Mouse (Mus musculus) heart, adult 2 months (tissue): ENCODE data around the gene Trim46. TPM values are rescaled to one million over a fixed set of nuclear protein-coding genes. Genes with fewer than 3 reads are reported as not detected.

ENCODE experiments used
- DNase-seq, 2 experiments: peaks; one replicate each; pipeline ENCODE4 v3.0.0; 2021
- H3K27ac ChIP-seq: fragments of 200-600 bp; 2 replicates; pipeline ENCODE4 v1.8.1; 2022
- H3K27me3 ChIP-seq: fragments of 200-500 bp; 2 replicates; pipeline ENCODE4 v1.6.1; 2012; ENCODE audit warnings: mild to moderate bottlenecking, low read length, inconsistent platforms, mixed read lengths; ENCODE audit not compliant: control insufficient read depth, insufficient read depth
- H3K36me3 ChIP-seq: fragments of 200-500 bp; 2 replicates; pipeline ENCODE4 v1.6.1; 2012; ENCODE audit warnings: low read length, inconsistent platforms; ENCODE audit not compliant: control insufficient read depth, insufficient read depth
- H3K4me1 ChIP-seq: fragments of 200-500 bp; 2 replicates; pipeline ENCODE4 v1.6.1; 2011; ENCODE audit warnings: low read length; ENCODE audit not compliant: control insufficient read depth, insufficient read depth
- H3K4me3 ChIP-seq: fragments of 200-600 bp; 2 replicates; pipeline ENCODE4 v1.8.1; 2022
- H3K79me2 ChIP-seq: fragments of 200-500 bp; replicated peaks from 2 replicates; pipeline ENCODE4 v1.6.1; 2012; ENCODE audit warnings: mild to moderate bottlenecking, inconsistent platforms, low read length, moderate library complexity, mixed read lengths; ENCODE audit not compliant: control insufficient read depth, insufficient read depth
- H3K9ac ChIP-seq: fragments of 200-500 bp; 2 replicates; pipeline ENCODE4 v1.6.1; 2012; ENCODE audit warnings: low read depth, mild to moderate bottlenecking, control low read depth, inconsistent platforms, low read length, mixed read lengths
- CTCF ChIP-seq: fragments of 200-600 bp; IDR thresholded peaks from 2 replicates; pipeline ENCODE4 v1.8.1; 2022; ENCODE audit warnings: antibody characterized with exemption, mild to moderate bottlenecking, moderate library complexity
- EP300 ChIP-seq: fragments of 200-500 bp; IDR thresholded peaks from 2 replicates; pipeline ENCODE4 v1.6.1; 2011; ENCODE audit warnings: low read depth, low read length, control low read depth; ENCODE audit not compliant: insufficient read depth
- POLR2A ChIP-seq: fragments of 200-500 bp; IDR thresholded peaks from 2 replicates; pipeline ENCODE4 v1.6.1; 2011; ENCODE audit warnings: mild to moderate bottlenecking, low read depth, low read length, control low read depth; ENCODE audit not compliant: insufficient read depth
- WGBS: fragments of 180-500 bp; shearing (Covaris S2); methylation state at CpG from one replicate; pipeline ENCODE4 v1.1.7; 2018; 5-methylcytosine and 5-hydroxymethylcytosine counted together
- intact Hi-C: fragments of 180-260 bp; cut with DNase I; formaldehyde crosslinking; loops from one replicate; pipeline ENCODE4 v1.15.1; 2025
- microRNA-seq, 2 experiments: library from miRNA; unstranded; fragments of <30 nt; microRNA quantifications; one replicate each; pipeline ENCODE4 v1.2.0; 2021
- polyA plus RNA-seq: library from polyadenylated mRNA; depleted of rRNA; stranded (reverse); fragments of >200 nt; gene quantifications from 2 replicates; pipeline ENCODE4 v1.2.3, GENCODE M21; 2012; rRNA removed
- total RNA-seq, 2 experiments: library from RNA; stranded (reverse); gene quantifications; 2 replicates each; pipeline ENCODE4 v1.2.3; 2021

The Trim46 gene
- total and polyA plus RNA-seq, 3 experiments: 0.39 to 1.9 (median 0.96) TPM

GRCm38 (mm10) chr3:89188478-89188875 is 57.6 kb downstream of the Trim46 start:
- DNase-seq: no peak
- no peak overlapping the region for H3K9ac ChIP-seq
- intact Hi-C loops: no loop called here
- no peak overlapping the region for H3K4me3 ChIP-seq
- no peaks in the 10 kb centered on the region for H3K4me1 ChIP-seq
- WGBS: 80% methylated on average over 12 of the region's 12 CpGs
- no peaks in the 10 kb centered on the region for H3K27me3 ChIP-seq
- H3K36me3 ChIP-seq: no peaks in the 10 kb centered on the region
- TF ChIP-seq EP300 (no peak), POLR2A (no peak), CTCF (no peak)
- H3K79me2 ChIP-seq: no peaks in the 10 kb centered on the region
- no peak overlapping the region for H3K27ac ChIP-seq

DNA sequence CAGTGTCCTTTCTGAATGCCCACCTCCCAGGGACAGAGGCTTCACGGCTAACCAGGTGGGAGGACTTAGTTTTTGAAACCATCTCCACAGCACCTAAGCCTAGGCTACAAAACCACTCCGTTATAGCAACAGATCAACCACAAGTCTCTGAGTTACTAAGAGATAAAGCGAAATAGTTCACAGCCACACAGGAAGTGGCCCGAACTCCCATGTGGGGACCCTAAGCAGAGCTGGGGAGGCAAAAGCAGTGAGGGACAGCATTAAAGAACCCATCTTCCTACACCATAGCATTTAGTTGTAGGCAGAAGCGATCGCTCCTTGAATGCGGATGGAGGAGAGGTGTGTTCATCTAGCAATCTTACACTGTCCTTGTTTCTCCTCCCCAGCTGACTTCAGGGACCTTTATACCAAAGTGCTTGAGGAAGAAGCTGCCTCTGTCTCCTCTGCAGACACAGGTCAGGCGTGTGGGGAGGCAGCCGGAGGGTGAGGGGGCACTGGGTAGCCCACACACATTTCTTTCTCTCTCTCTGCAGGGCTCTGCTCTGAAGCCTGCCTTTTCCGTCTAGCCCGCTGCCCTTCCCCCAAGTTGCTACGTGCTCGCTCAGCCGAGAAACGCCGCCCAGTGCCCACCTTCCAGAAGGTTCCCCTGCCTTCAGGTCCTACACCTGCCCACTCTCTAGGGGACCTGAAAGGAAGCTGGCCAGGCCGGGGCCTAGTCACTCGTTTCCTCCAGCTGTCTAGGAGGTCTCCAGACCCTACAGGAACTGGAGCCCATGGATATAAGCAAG is 58.2 kb downstream of the Trim46 start:
- H3K9ac ChIP-seq: no peak overlapping the region
- no peaks in the 10 kb centered on the region for H3K79me2 ChIP-seq
- no peaks in the 10 kb centered on the region for H3K36me3 ChIP-seq
- intact Hi-C loops: no loop called here
- TF ChIP-seq CTCF (no peak), POLR2A (no peak), EP300 (no peak)
- H3K27ac ChIP-seq: no peak overlapping the region
- H3K27me3 ChIP-seq: no peaks in the 10 kb centered on the region
- 84% methylated on average over 18 of the region's 18 CpGs for WGBS
- DNase-seq: no peak
- H3K4me1 ChIP-seq: no peaks in the 10 kb centered on the region
- no peak overlapping the region for H3K4me3 ChIP-seq

GRCm38 (mm10) chr3:89187197-89187596 is 58.9 kb downstream of the Trim46 start:
- Histone ChIP-seq H3K79me2 (no peaks in the 10 kb centered on the region), H3K36me3 (no peaks in the 10 kb centered on the region), H3K4me1 (no peaks in the 10 kb centered on the region), H3K4me3 (no peak overlapping the region), H3K27ac (no peak overlapping the region), H3K9ac (no peak overlapping the region), H3K27me3 (no peaks in the 10 kb centered on the region)
- TF ChIP-seq EP300 (no peak), POLR2A (no peak), CTCF (no peak)
- DNase-seq: peak in 1 of 2 experiments; percentile 20
- intact Hi-C loops: no loop called here
- WGBS: 63% methylated on average over 23 of the region's 23 CpGs

Small RNA genes within 50 kb of the gene (microRNA-seq; reads per million reads assigned to microRNA genes)
- gene Mir92b: 65.6 to 74.5 reads per million in 2 experiments

Other genes with a start within 250 kb of the Trim46 start
- gene Rusc1, start 153.0 kb downstream of the Trim46 start, total RNA-seq: 10 to 100 TPM; 26.4 to 30.9 TPM
- 38.8 and 50.4 TPM in 2 replicates for gene Rusc1, start 153.0 kb downstream of the Trim46 start, polyA plus RNA-seq
- not detected for gene Gm43738, start 145.2 kb downstream of the Trim46 start, total RNA-seq
- not detected in 2 replicates for gene Gm43738, start 145.2 kb downstream of the Trim46 start, polyA plus RNA-seq
- 10 to 100 TPM; 20.8 to 21.1 TPM for gene Fdps, start 144.3 kb downstream of the Trim46 start, total RNA-seq
- 22.5 and 29.6 TPM in 2 replicates for gene Fdps, start 144.3 kb downstream of the Trim46 start, polyA plus RNA-seq
- gene Pklr, start 110.2 kb downstream of the Trim46 start, total RNA-seq: not detected
- gene Pklr, start 110.2 kb downstream of the Trim46 start, polyA plus RNA-seq: 0.06 TPM in 1 of 2 replicates, not detected in the other
- gene Hcn3, start 86.1 kb downstream of the Trim46 start, total RNA-seq: under 1 TPM in 1 of 2 experiments, not detected in 1; 0.25 TPM
- 0.26 and 0.29 TPM in 2 replicates for gene Hcn3, start 86.1 kb downstream of the Trim46 start, polyA plus RNA-seq
- 10 to 100 TPM; 15.4 to 18.9 TPM for gene Clk2, start 81.5 kb downstream of the Trim46 start, total RNA-seq
- gene Clk2, start 81.5 kb downstream of the Trim46 start, polyA plus RNA-seq: 26.5 and 40.4 TPM in 2 replicates
- gene Scamp3, start 68.8 kb downstream of the Trim46 start, total RNA-seq: 10 to 100 TPM; 44.5 to 54.7 TPM
- gene Scamp3, start 68.8 kb downstream of the Trim46 start, polyA plus RNA-seq: 96.7 and 108 TPM in 2 replicates
- gene Fam189b, start 63.2 kb downstream of the Trim46 start, total RNA-seq: 1 to 10 TPM; 3.9 to 5.1 TPM
- 12.8 and 18.0 TPM in 2 replicates for gene Fam189b, start 63.2 kb downstream of the Trim46 start, polyA plus RNA-seq
- 10 to 100 TPM; 19.9 to 20.4 TPM for gene Gba, start 43.4 kb downstream of the Trim46 start, total RNA-seq
- 26.3 and 39.2 TPM in 2 replicates for gene Gba, start 43.4 kb downstream of the Trim46 start, polyA plus RNA-seq
- gene Thbs3, start 31.1 kb downstream of the Trim46 start, total RNA-seq: 1 to 10 TPM; 3.4 to 5.1 TPM
- gene Thbs3, start 31.1 kb downstream of the Trim46 start, polyA plus RNA-seq: 15.8 and 24.3 TPM in 2 replicates
- gene Mtx1, start 19.2 kb downstream of the Trim46 start, total RNA-seq: 10 to 100 TPM; 59.8 to 61.8 TPM
- gene Mtx1, start 19.2 kb downstream of the Trim46 start, polyA plus RNA-seq: 96.2 and 111 TPM in 2 replicates
- gene Muc1, start 17.3 kb downstream of the Trim46 start, total RNA-seq: under 1 TPM; 0.39 to 0.47 TPM
- 0.67 and 6.2 TPM in 2 replicates for gene Muc1, start 17.3 kb downstream of the Trim46 start, polyA plus RNA-seq
- gene Krtcap2, start 343 bp downstream of the Trim46 start, total RNA-seq: 10 to 100 TPM; 80.7 to 95.7 TPM
- 84.3 and 116 TPM in 2 replicates for gene Krtcap2, start 343 bp downstream of the Trim46 start, polyA plus RNA-seq
- gene Dpm3, start 13.0 kb upstream of the Trim46 start, total RNA-seq: 10 to 100 TPM; 54.3 to 58.2 TPM
- gene Dpm3, start 13.0 kb upstream of the Trim46 start, polyA plus RNA-seq: 140 and 160 TPM in 2 replicates
- 10 to 100 TPM; 17.3 to 23.3 TPM for gene Slc50a1, start 24.3 kb upstream of the Trim46 start, total RNA-seq
- 105 and 111 TPM in 2 replicates for gene Slc50a1, start 24.3 kb upstream of the Trim46 start, polyA plus RNA-seq
- gene Efna1, start 34.8 kb upstream of the Trim46 start, total RNA-seq: 10 to 100 TPM; 22.6 to 28.4 TPM
- 39.6 and 44.4 TPM in 2 replicates for gene Efna1, start 34.8 kb upstream of the Trim46 start, polyA plus RNA-seq
- not detected for gene Efna3, start 76.7 kb upstream of the Trim46 start, total RNA-seq
- gene Efna3, start 76.7 kb upstream of the Trim46 start, polyA plus RNA-seq: 0.09 TPM in 1 of 2 replicates, not detected in the other
- under 1 TPM; 0.21 to 0.36 TPM for gene Efna4, start 91.7 kb upstream of the Trim46 start, total RNA-seq
- 0.64 and 0.86 TPM in 2 replicates for gene Efna4, start 91.7 kb upstream of the Trim46 start, polyA plus RNA-seq
- 10 to 100 TPM; 56.8 to 59.2 TPM for gene Adam15, start 103.7 kb upstream of the Trim46 start, total RNA-seq
- 95.6 and 95.7 TPM in 2 replicates for gene Adam15, start 103.7 kb upstream of the Trim46 start, polyA plus RNA-seq
- not detected for gene Dcst2, start 115.7 kb upstream of the Trim46 start, total RNA-seq
- gene Dcst2, start 115.7 kb upstream of the Trim46 start, polyA plus RNA-seq: 0.09 and 0.35 TPM in 2 replicates
- not detected for gene Dcst1, start 118.9 kb upstream of the Trim46 start, total RNA-seq
- 0.18 and 0.23 TPM in 2 replicates for gene Dcst1, start 118.9 kb upstream of the Trim46 start, polyA plus RNA-seq
- gene Zbtb7b, start 148.5 kb upstream of the Trim46 start, total RNA-seq: 10 to 100 TPM; 20.5 to 23.4 TPM
- gene Zbtb7b, start 148.5 kb upstream of the Trim46 start, polyA plus RNA-seq: 21.5 and 21.9 TPM in 2 replicates
- gene Lenep, start 156.5 kb upstream of the Trim46 start, total RNA-seq: not detected
- 2.1 and 5.4 TPM in 2 replicates for gene Lenep, start 156.5 kb upstream of the Trim46 start, polyA plus RNA-seq
- gene Flad1, start 165.6 kb upstream of the Trim46 start, total RNA-seq: 10 to 100 TPM; 56.1 to 59.7 TPM
- 81.3 and 89.8 TPM in 2 replicates for gene Flad1, start 165.6 kb upstream of the Trim46 start, polyA plus RNA-seq
- 1 to 10 TPM; 3.3 to 3.5 TPM for gene Cks1b, start 172.1 kb upstream of the Trim46 start, total RNA-seq
- 9.0 and 10.7 TPM in 2 replicates for gene Cks1b, start 172.1 kb upstream of the Trim46 start, polyA plus RNA-seq
- gene Shc1, start 172.1 kb upstream of the Trim46 start, total RNA-seq: 10 to 100 TPM; 31.6 to 32.0 TPM
- 32.4 and 50.5 TPM in 2 replicates for gene Shc1, start 172.1 kb upstream of the Trim46 start, polyA plus RNA-seq
- gene Pygo2, start 183.9 kb upstream of the Trim46 start, total RNA-seq: 10 to 100 TPM; 12.5 to 15.3 TPM
- gene Pygo2, start 183.9 kb upstream of the Trim46 start, polyA plus RNA-seq: 14.4 and 17.3 TPM in 2 replicates
- 10 to 100 TPM; 55.7 to 67.5 TPM for gene Pbxip1, start 190.4 kb upstream of the Trim46 start, total RNA-seq
- gene Pbxip1, start 190.4 kb upstream of the Trim46 start, polyA plus RNA-seq: 56.2 and 58.2 TPM in 2 replicates
- 1 to 10 TPM; 6.7 to 7.5 TPM for gene Pmvk, start 208.2 kb upstream of the Trim46 start, total RNA-seq
- gene Pmvk, start 208.2 kb upstream of the Trim46 start, polyA plus RNA-seq: 14.8 and 21.5 TPM in 2 replicates